Mouse (Mus musculus): ENCODE data around the gene Pogk. TPM values are rescaled to one million over a fixed set of nuclear protein-coding genes. Genes with fewer than 3 reads are reported as not detected.

Gene Pogk
- total RNA-seq (2021), result 10 to 100 TPM; 41.0 to 41.6 TPM
- long read RNA-seq, partial matches to known transcripts, result 1 of 4 reads
- long read RNA-seq, other reads (novel, unspliced or antisense), result 3 of 4 reads

GRCm38 (mm10) chr1:166409701-166410220 is at the start of gene Pogk:
Pogk (minus strand) TSS chr1:166409863.
- peak; percentile 73 to 85 for DNase-seq (ENCODE audit: low spot score in 2 of 2)

- DNase-seq (ENCODE audit: low spot score in 2 of 2), result no peak
Measured at GRCm38 (mm10) chr1:166441992-166442391, 32.3 kb upstream of the Pogk start.

GRCm38 (mm10) chr1:166439426-166439825 is 29.8 kb upstream of the Pogk start:
- DNase-seq (ENCODE audit: low spot score in 2 of 2), result no peak

GRCm38 (mm10) chr1:166429809-166430431 is 20.3 kb upstream of the Pogk start:
- no peak for DNase-seq (ENCODE audit: low spot score in 2 of 2)

- peak in 1 of 2 experiments; percentile 17 for DNase-seq (ENCODE audit: low spot score in 2 of 2)
Measured at GRCm38 (mm10) chr1:166429053-166429452, 19.4 kb upstream of the Pogk start.

- DNase-seq (ENCODE audit: low spot score in 2 of 2), result no peak
Measured at GRCm38 (mm10) chr1:166412266-166412665, 2.6 kb upstream of the Pogk start.

- no peak for DNase-seq (ENCODE audit: low spot score in 2 of 2)
Measured at GRCm38 (mm10) chr1:166411541-166411940, 1.9 kb upstream of the Pogk start.

GRCm38 (mm10) chr1:166409177-166409700 is 424 bp downstream of the Pogk start:
- peak in 1 of 2 experiments; percentile 29 for DNase-seq (ENCODE audit: low spot score in 2 of 2)

GRCm38 (mm10) chr1:166403846-166404245 is 5.8 kb downstream of the Pogk start:
- DNase-seq (ENCODE audit: low spot score in 2 of 2), result no peak

- peak; percentile 47 to 49 for DNase-seq (ENCODE audit: low spot score in 2 of 2)
Measured at GRCm38 (mm10) chr1:166402003-166402402, 7.7 kb downstream of the Pogk start.

GRCm38 (mm10) chr1:166401455-166401854 is 8.2 kb downstream of the Pogk start:
- DNase-seq (ENCODE audit: low spot score in 2 of 2), result no peak

- DNase-seq (ENCODE audit: low spot score in 2 of 2), result no peak
Measured at GRCm38 (mm10) chr1:166396381-166396780, 13.3 kb downstream of the Pogk start.

GRCm38 (mm10) chr1:166395661-166396060 is 14.0 kb downstream of the Pogk start:
- DNase-seq (ENCODE audit: low spot score in 2 of 2), result no peak

GRCm38 (mm10) chr1:166394770-166395169 is 14.9 kb downstream of the Pogk start:
- no peak for DNase-seq (ENCODE audit: low spot score in 2 of 2)

GRCm38 (mm10) chr1:166391671-166392070 is 18.0 kb downstream of the Pogk start:
- DNase-seq (ENCODE audit: low spot score in 2 of 2), result no peak

GRCm38 (mm10) chr1:166389406-166390125 is 20.1 kb downstream of the Pogk start:
- DNase-seq (ENCODE audit: low spot score in 2 of 2), result no peak

GRCm38 (mm10) chr1:166388511-166388910 is 21.2 kb downstream of the Pogk start:
- DNase-seq (ENCODE audit: low spot score in 2 of 2), result no peak

GRCm38 (mm10) chr1:166385431-166385830 is 24.2 kb downstream of the Pogk start:
- no peak for DNase-seq (ENCODE audit: low spot score in 2 of 2)

- no peak for DNase-seq (ENCODE audit: low spot score in 2 of 2)
Measured at GRCm38 (mm10) chr1:166384614-166385013, 25.0 kb downstream of the Pogk start.

GRCm38 (mm10) chr1:166382626-166383025 is 27.0 kb downstream of the Pogk start:
- no peak for DNase-seq (ENCODE audit: low spot score in 2 of 2)

GRCm38 (mm10) chr1:166381821-166382220 is 27.8 kb downstream of the Pogk start:
- DNase-seq (ENCODE audit: low spot score in 2 of 2), result no peak

- DNase-seq (ENCODE audit: low spot score in 2 of 2), result no peak
Measured at GRCm38 (mm10) chr1:166381336-166381735, 28.3 kb downstream of the Pogk start.

Data from layer of hippocampus, postnatal 10 days (tissue).